Comparison of ENCODE assay signal across 10 mouse cellular contexts in genomic region chr8:120324555-120324954, GRCm38 (mm10).
DNase-seq lines count a peak whose midpoint lies in the region; ATAC-seq and TF ChIP-seq lines count a peak whose summit lies in the region.
"Had no signal": no experiment of that assay in that cellular context is flagged by ENCODE, and none has a peak within 500 bp of the region (broad histone marks: within the 10 kb centered on the region; RNA-seq: fewer than 3 reads in every experiment).

No protein-coding gene starts in this region.

- ATAC-seq in intestine, embryonic 16.5 days = no peak
- ATAC-seq in intestine, postnatal 0 days = no peak
- ATAC-seq in hindbrain, embryonic 13.5 days (ENCODE audit: low FRiP score) = no peak
- ATAC-seq in liver, postnatal 0 days = no peak
- ATAC-seq in megakaryocyte-erythroid progenitor cell, adult 5-6 weeks (replicated peaks; ENCODE audit: low FRiP score, low TSS enrichment, poor library complexity, severe bottlenecking) = no peak

- H3K27me3 ChIP-seq in intestine, embryonic 16.5 days (replicated peaks; ENCODE audit: control insufficient read depth, insufficient read depth, low read length) = no peaks in the 10 kb centered on the region
- no peaks in the 10 kb centered on the region for H3K27me3 ChIP-seq in intestine, postnatal 0 days (replicated peaks; ENCODE audit: control insufficient read depth, insufficient read depth, low read length)
- H3K27me3 ChIP-seq in hindbrain, embryonic 13.5 days = 0 out of 2 replicates have a peak, but pooled peaks cover 4% of the 10 kb centered on the region
- no peaks in the 10 kb centered on the region for H3K27me3 ChIP-seq in liver, postnatal 0 days (ENCODE audit: insufficient read depth, low read length)
- H3K27me3 ChIP-seq in thymus, adult 2 months (ENCODE audit: control insufficient read depth, insufficient read depth, low read length) = no peaks in the 10 kb centered on the region

- no peak overlapping the region for H3K4me3 ChIP-seq in intestine, embryonic 16.5 days (ENCODE audit: low read length)
- H3K4me3 ChIP-seq in intestine, postnatal 0 days (ENCODE audit: low read depth, low read length) = no peak overlapping the region
- H3K4me3 ChIP-seq in bone marrow macrophage, adult 2 months (ENCODE audit: insufficient read depth, low read length) = no peak overlapping the region
- no peak overlapping the region for H3K4me3 ChIP-seq in hindbrain, embryonic 13.5 days
- no peak overlapping the region for H3K4me3 ChIP-seq in liver, postnatal 0 days (ENCODE audit: low read depth, low read length)
- H3K4me3 ChIP-seq in thymus, adult 2 months (ENCODE audit: control insufficient read depth, insufficient read depth, low read length) = no peak overlapping the region

- H3K9ac ChIP-seq in intestine, embryonic 16.5 days (ENCODE audit: low read depth, low read length) = peak overlapping the region; percentile 40; the same call in 1 of the 2 replicates
- no peak overlapping the region for H3K9ac ChIP-seq in intestine, postnatal 0 days (ENCODE audit: low read depth, low read length)
- no peak overlapping the region for H3K9ac ChIP-seq in hindbrain, embryonic 13.5 days
- H3K9ac ChIP-seq in liver, postnatal 0 days (replicated peaks) = no peak overlapping the region
- H3K9ac ChIP-seq: lung, embryonic 14.5 days had no signal

- DNase-seq in liver, postnatal 0 days = no peak
- no peak for DNase-seq in thymus, adult 2 months
- DNase-seq in right cerebral cortex, postnatal 36 days (ENCODE audit: low spot score in 2 of 2) = no peak
- DNase-seq: cerebellum, postnatal 25 days; lung, embryonic 14.5 days had no signal

- H3K4me2 ChIP-seq in intestine, embryonic 16.5 days (ENCODE audit: low read depth, low read length) = no peak overlapping the region
- no peak overlapping the region for H3K4me2 ChIP-seq in intestine, postnatal 0 days (replicated peaks; ENCODE audit: low read depth)
- no peak overlapping the region for H3K4me2 ChIP-seq in hindbrain, embryonic 13.5 days
- H3K4me2 ChIP-seq in liver, postnatal 0 days (ENCODE audit: low read depth, low read length) = no peak overlapping the region
- H3K4me2 ChIP-seq: lung, embryonic 14.5 days had no signal

- no peak overlapping the region for H3K27ac ChIP-seq in intestine, embryonic 16.5 days (ENCODE audit: low read length)
- H3K27ac ChIP-seq in intestine, postnatal 0 days (ENCODE audit: low read depth, low read length) = no peak overlapping the region
- H3K27ac ChIP-seq in bone marrow macrophage, adult 2 months (ENCODE audit: insufficient read depth, low read depth, low read length) = peak overlapping the region; percentile 69
- H3K27ac ChIP-seq in hindbrain, embryonic 13.5 days = peak overlapping the region; percentile 66
- H3K27ac ChIP-seq in liver, postnatal 0 days (ENCODE audit: low read depth) = 0 out of 2 replicates have a peak overlapping the region, but pooled peaks have one; percentile 35
- H3K27ac ChIP-seq in thymus, adult 2 months (ENCODE audit: control insufficient read depth, insufficient read depth, low read length) = no peak overlapping the region

- TF ChIP-seq POLR2A in bone marrow macrophage, adult 2 months (IDR thresholded peaks at IDR 0.05; ENCODE audit: borderline replicate concordance, low read depth, low read length) = no peak
- TF ChIP-seq POLR2A in thymus, adult 2 months (IDR thresholded peaks at IDR 0.05; ENCODE audit: control insufficient read depth, extremely low read depth, insufficient read depth, low read length, poor library complexity) = no peak

- peaks cover 27% of the 10 kb centered on the region for H3K4me1 ChIP-seq in intestine, embryonic 16.5 days (ENCODE audit: control insufficient read depth, insufficient read depth, low read length)
- H3K4me1 ChIP-seq in intestine, postnatal 0 days (replicated peaks; ENCODE audit: control insufficient read depth, insufficient read depth, low read length) = 0 out of 2 replicates have a peak, but pooled peaks cover 3% of the 10 kb centered on the region
- peaks cover 38% of the 10 kb centered on the region for H3K4me1 ChIP-seq in bone marrow macrophage, adult 2 months (ENCODE audit: control insufficient read depth, insufficient read depth, low read length)
- peaks cover 54% of the 10 kb centered on the region for H3K4me1 ChIP-seq in hindbrain, embryonic 13.5 days (replicated peaks)
- H3K4me1 ChIP-seq in liver, postnatal 0 days (ENCODE audit: insufficient read depth) = peaks cover 45% of the 10 kb centered on the region
- H3K4me1 ChIP-seq in thymus, adult 2 months (replicated peaks; ENCODE audit: control insufficient read depth, insufficient read depth, low read length) = peaks cover 2% of the 10 kb centered on the region; the same call in 1 of the 2 replicates

- no peak for TF ChIP-seq EP300 in liver, postnatal 0 days (IDR thresholded peaks at IDR 0.05; ENCODE audit: low read depth)

- no peaks in the 10 kb centered on the region for H3K9me3 ChIP-seq in intestine, embryonic 16.5 days (ENCODE audit: control insufficient read depth, low read length)
- no peaks in the 10 kb centered on the region for H3K9me3 ChIP-seq in intestine, postnatal 0 days (ENCODE audit: control insufficient read depth)
- no peaks in the 10 kb centered on the region for H3K9me3 ChIP-seq in hindbrain, embryonic 13.5 days
- no peaks in the 10 kb centered on the region for H3K9me3 ChIP-seq in liver, postnatal 0 days (ENCODE audit: low read length)

- TF ChIP-seq CTCF in intestine, postnatal 0 days (IDR thresholded peaks at IDR 0.05; ENCODE audit: low read depth) = no peak
- TF ChIP-seq CTCF in bone marrow macrophage, adult 2 months (IDR thresholded peaks at IDR 0.05; ENCODE audit: low read depth, low read length) = no peak
- TF ChIP-seq CTCF in liver, postnatal 0 days (IDR thresholded peaks at IDR 0.05; ENCODE audit: low read depth) = no peak
- no peak for TF ChIP-seq CTCF in thymus, adult 2 months (IDR thresholded peaks at IDR 0.05; ENCODE audit: borderline replicate concordance, control insufficient read depth, extremely low read depth, insufficient read depth, low read length, poor library complexity)

- WGBS in intestine, embryonic 16.5 days = 37% methylated on average over 3 of the region's 3 CpGs
- 43% methylated on average over 3 of the region's 3 CpGs for WGBS in intestine, postnatal 0 days
- 52% methylated on average over 3 of the region's 3 CpGs for WGBS in hindbrain, embryonic 13.5 days
- WGBS in liver, postnatal 0 days (ENCODE audit: insufficient replicate concordance) = 35% methylated on average over 3 of the region's 3 CpGs
- 25% methylated on average over 3 of the region's 3 CpGs for WGBS in thymus, adult 2 months

- H3K36me3 ChIP-seq in intestine, embryonic 16.5 days (ENCODE audit: control insufficient read depth, insufficient read depth, low read length) = no peaks in the 10 kb centered on the region
- no peaks in the 10 kb centered on the region for H3K36me3 ChIP-seq in intestine, postnatal 0 days (ENCODE audit: control insufficient read depth, insufficient read depth)
- no peaks in the 10 kb centered on the region for H3K36me3 ChIP-seq in hindbrain, embryonic 13.5 days
- no peaks in the 10 kb centered on the region for H3K36me3 ChIP-seq in liver, postnatal 0 days (replicated peaks; ENCODE audit: insufficient read depth, low read length)
- no peaks in the 10 kb centered on the region for H3K36me3 ChIP-seq in thymus, adult 2 months (ENCODE audit: control insufficient read depth, insufficient read depth, low read length)

Comparison
In these comparisons a context has a peak if more than half of its experiments do, and no peak if none do; other contexts are left out.
1. H3K27ac ChIP-seq: peak in bone marrow macrophage, adult 2 months (single experiment), hindbrain, embryonic 13.5 days (single experiment) and liver, postnatal 0 days (single experiment); none in intestine, embryonic 16.5 days (single experiment), intestine, postnatal 0 days (single experiment) and thymus, adult 2 months (single experiment).